Mouse (Mus musculus): ENCODE measurements around the gene Maml3. TPM values are rescaled to one million over a fixed set of nuclear protein-coding genes. Genes with fewer than 3 reads are reported as not detected.

Gene Maml3
- total RNA-seq, 2 experiments from 2014 or later, result 6.5 to 7.3 TPM

DNA sequence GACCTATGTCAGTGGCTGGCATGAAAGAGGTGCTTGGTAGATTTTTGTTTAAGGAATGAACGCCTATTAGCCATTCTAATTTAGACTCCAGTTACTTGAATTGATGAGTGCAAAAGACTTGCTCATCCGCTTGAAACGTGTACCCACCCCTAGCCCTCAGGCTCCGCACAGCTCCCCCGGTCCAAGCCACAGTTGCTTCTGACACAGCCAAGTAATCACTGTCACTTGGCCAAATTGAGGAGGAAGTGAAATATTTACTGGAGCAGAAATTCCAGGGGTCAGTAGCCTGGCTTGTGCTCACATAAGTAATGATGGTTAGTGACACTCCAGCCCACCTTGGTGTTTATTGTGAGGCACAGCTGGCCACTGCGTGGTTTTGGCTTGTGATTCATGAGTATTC, 308.0 kb downstream of the Maml3 start:
- DNase-seq (ENCODE audit: low spot score in 2 of 2), result no peak

DNA sequence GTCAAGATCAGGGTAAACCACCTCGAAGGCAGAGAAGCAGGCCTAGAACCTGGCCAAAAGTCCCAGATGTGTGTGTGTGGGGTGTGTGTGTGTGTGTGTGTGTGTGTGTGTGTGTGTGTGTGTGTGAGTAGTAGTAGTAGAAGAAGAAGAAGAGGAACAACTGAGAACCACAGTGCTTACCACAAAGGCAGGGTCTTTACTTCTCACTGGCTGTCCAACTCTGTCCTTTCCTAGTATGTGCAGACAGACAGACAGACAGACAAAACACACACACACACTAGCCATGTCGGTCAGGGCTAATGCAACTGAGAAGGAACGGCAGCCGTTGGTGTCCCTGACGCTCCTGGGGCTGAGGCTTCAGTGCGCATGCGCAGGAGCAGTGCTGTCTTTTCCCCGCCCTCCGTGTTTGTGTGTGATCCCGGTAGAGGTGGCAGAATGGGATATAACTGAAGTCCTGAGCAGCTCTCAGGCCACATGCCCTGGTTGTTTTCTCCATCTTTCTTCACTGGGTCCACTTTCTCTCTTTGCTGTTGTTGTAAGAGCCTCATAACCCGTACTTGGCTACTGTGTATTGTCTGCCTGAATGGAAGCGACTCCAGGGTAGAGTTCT, 308.6 kb downstream of the Maml3 start:
- no peak for DNase-seq (ENCODE audit: low spot score in 2 of 2)

DNA sequence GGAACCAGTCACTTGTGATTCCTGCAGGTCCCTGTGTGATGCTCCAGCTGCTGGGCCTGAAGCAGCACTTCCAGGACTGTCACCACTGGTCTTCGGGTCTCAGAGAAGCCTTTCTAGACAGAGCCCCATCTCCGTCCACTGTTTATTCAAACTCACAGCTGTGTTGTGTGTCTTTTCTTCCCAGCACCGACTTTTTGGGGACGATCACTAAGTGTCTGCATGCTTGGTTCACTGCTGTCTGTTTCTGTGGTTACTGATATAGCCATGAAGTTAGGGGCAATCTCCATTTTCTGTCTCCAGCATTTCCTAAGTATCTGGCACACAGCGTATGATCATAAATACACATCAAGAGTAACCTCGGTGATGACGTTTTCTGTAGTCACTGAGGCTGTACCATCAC, 313.3 kb downstream of the Maml3 start:
- DNase-seq (ENCODE audit: low spot score in 2 of 2), result no peak

DNA sequence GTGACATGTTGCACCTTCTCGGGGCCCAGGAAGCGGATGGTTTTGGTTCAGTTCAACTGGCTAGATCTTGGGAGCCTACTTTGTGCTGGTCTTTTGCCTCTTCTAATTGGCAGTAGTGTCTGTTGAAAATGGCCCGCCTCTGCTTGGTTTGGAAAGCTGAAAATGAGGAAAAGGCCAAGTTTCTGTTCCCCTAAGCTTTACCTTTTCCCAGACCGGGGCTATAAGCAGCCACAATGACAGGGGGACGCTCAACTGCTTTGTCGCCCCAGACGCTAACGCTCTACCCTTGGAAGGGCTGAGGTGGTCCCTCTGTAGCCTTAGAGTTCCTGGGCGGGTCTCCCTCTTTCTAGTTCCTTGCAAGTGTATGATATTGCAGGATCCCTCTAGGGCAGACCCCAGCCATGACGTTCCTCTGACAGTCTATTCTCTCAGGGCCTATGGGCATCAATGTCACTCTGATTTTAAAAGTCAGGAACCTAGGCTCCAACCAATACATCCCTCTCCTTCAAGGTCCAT, 315.4 kb downstream of the Maml3 start:
- no peak for DNase-seq (ENCODE audit: low spot score in 2 of 2)

DNA sequence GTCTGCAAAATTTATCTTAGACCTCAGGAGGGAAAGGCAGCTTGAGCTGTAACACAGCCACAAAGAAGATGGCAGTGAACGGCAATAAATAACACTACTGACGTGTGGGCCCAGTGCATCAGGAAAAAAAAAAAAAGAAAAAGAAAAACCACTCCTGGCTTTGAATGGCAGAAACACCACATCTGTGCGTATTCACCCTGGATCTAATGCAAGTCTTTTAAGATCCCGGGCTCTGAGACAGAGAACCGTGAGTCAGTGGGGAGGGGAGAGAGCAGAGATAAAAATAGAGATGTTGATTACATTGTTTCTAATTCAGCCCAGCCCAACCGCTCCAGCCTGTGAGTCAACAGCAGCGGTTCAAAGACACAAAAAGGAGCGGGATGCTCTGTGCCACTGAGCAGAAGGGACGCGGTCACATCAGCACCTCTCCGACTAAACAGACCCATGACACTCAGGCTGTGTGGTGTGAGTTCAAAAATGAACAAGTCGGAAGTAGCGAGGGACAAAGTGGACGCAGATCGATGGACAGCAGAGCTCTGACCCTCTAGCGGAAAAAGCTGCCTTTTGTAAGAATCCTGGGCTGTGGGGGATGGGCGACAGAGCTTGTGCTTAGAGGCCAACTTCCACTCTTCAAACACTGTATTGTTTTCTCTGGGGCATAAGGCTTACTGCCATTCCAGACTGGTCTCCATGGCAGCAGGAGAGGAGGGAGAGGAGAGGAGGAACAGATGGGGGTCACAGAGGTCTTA, 316.1 kb downstream of the Maml3 start:
- peak in 1 of 2 experiments; percentile 62 for DNase-seq (ENCODE audit: low spot score in 2 of 2)

DNA sequence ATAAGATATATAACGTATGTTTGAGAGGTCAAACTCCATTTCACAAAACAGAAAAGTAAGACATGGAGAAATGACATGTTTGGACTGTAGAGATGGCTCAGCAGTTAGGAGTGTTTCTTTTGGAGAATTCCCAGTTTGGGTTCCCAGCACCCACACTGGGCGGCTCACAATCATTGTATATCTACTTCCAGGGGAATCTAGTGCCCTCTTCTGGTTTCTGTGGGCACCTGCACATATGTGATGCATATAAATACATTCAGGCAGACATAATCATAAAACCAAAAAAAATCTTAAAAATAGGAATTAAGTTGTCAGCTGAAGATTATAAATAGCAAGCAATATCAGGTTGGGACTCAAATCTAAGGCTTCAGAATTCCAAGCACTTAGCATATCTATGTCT, 316.9 kb downstream of the Maml3 start:
- DNase-seq (ENCODE audit: low spot score in 2 of 2), result no peak

DNA sequence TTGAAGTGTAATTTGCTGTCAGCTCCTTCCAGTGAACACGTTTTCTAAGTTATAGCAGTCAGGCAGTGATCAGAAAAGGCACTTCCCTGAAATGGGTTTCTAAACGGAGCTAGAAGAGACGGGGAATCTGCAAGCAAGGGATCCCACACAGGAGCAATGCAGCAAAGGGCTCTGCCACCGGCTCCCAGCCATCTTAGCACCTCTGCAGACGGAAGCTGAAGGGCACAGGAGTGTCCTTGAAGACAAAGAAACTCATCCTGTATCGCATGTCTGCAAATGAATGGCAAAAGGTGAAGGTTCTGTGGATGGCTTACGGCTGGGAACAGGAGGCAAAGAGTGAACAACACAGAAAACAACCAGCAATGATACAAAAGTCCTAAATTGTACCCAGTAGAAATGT, 319.1 kb downstream of the Maml3 start:
- no peak for DNase-seq (ENCODE audit: low spot score in 2 of 2)

DNA sequence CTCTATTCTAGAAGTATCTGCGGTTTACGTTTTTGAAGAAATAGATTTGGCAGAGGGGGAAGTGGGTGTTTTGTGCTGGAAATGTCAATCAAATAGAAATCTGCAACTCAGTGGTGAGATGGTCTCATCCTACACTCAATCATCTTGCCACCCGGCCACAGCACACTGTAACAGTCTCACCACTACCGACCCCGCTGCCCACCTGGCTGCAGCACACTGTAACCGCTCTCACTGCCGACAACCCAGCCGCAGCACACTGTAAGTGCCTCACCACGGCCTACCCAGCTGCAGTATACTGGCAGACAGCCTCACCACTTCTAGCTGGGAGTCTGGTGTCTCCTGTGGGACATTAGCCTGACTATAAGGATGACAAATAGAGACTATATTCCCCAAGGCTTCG, 322.7 kb downstream of the Maml3 start:
- no peak for DNase-seq (ENCODE audit: low spot score in 2 of 2)

DNA sequence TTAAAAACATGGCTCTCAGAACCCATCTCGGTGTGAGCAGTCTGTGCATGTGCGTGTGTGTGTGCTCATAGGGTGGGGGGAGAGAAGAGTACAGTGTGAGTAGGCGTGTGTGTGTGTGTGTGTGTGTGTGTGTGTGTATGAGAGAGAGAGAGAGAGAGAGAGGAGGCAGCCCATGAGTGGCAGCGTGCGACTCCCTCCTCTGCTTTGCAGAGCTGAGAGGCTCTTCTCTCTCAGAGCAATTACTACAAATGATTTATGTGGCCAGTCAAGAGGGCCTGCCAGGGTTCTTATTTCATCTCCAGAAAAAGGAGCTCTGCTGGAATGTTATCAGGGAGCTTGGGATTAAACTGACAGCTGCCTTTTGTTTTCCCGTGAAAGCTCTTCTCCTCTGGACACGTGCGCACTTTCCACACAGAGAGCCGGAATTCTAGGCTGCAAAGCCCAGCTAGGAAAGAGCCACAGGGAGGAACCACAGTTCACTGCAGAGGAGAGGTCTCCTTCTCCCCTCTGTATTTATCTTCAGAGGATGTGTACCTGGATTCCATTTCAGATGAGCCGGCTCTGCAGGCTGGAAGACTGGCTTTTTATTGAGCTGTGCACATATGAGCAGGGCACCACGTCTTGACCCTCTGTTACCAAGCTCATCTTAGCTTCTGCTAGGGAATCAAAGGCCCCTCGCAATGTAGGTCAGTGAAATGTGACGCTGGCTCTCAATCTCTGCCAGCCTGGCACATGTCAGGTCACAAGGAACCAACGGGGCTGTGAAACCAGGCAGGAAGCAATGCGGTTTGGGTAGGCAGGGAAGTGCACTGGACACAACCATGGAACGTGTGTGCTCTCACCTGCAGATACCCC, 325.9 kb downstream of the Maml3 start:
- peak in 1 of 2 experiments; percentile 16 for DNase-seq (ENCODE audit: low spot score in 2 of 2)

DNA sequence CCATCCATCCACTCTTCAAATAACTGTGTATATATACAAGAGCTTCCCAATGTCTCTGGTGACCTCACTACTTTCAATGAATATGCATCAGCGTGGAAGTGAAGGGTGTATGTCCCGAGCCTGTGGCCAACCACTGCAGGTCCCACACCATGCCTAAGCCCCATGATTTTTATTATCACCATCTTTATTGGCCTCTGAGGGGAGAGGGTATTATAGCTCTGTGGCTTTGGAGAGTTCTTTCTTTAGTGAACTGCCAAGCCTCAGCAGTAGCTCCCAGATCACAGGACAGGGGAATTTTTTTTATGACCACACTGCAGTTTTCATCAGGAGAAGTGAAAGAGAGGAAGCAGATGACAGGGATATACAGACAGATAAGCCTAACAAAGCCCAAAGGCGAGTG, 326.7 kb downstream of the Maml3 start:
- no peak for DNase-seq (ENCODE audit: low spot score in 2 of 2)

DNA sequence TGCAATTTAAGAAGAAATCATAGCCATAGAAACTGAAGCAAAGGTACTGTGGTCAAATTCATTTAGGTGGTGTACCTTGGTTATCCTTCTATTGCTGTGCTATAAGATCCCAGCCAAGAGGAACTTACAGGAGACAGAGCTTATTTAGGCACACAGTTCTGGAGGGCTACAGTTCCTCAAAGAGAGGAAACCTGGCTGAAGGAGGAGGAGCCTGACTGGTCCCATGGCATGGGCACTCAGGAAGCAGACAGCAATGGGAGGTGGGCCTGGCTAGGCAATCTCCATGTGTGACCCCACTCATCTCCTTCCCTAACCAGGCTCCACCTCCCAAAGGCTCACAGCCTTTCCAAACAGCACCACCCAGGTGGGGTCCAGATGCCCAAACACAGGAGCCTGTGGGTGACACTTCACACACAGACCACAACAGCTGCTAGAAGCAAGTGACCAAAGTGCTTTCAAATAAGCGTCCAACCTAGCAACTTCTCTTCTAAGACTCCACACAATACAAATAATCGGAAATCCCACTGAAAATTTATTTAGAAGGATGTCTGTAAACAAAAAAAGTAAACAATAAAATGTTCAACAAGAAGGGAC, 328.8 kb downstream of the Maml3 start:
- DNase-seq (ENCODE audit: low spot score in 2 of 2), result no peak

DNA sequence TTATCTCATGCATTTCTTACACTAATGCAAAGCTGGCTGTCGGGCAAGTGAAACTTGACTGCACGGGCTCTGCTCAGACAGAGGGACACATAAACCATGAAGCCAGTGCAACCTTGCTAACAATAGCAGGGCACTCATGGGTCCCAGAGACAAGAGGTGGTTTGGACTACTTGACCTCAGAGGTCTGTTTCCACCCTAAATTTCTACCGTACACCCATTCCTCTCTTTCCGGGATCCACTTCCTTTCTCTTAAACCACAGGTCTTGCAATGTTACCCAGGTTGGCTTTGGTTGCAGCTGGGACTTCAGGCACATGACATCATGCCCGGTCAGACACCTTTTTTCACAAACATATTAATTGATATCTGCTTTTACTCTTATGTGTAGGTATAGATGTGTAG, 331.3 kb downstream of the Maml3 start:
- DNase-seq (ENCODE audit: low spot score in 2 of 2), result no peak

DNA sequence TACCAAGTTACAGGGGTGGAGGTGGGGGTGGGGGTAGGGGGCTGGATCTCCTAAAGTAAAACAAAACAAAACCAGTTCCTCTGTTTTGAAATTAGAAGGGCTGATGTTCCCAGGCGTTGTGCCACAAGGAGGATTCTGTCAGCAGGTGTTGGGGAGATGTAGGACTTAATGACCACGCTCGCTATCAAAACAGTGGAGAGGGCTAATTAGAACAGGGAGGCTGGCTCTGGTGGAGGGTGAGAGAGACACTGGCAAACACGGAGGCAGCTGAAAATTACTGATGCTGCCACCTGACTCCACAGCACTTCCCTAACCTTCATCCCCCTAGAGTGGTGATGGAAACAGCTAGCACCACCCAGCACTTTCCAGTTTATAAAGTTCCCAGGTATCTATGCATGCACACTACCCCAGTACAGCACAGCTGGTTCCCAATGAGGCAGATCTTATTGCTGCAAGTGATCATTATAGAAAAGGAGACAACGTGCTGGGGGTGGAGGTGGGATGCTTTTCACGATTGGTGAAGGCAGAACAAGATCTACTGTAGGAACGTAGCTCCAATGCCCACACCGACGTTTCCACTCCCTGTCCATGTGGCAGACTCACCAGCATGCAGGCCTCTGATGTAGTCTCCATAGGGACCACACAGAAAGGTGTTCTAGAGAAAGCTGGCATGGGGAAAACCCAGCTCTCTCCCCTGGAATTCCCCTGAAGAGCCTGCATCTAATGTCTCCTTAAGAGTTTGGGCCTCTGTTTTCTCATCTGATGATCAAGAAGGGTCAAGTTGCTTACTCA, 332.8 kb downstream of the Maml3 start:
- no peak for DNase-seq (ENCODE audit: low spot score in 2 of 2)

DNA sequence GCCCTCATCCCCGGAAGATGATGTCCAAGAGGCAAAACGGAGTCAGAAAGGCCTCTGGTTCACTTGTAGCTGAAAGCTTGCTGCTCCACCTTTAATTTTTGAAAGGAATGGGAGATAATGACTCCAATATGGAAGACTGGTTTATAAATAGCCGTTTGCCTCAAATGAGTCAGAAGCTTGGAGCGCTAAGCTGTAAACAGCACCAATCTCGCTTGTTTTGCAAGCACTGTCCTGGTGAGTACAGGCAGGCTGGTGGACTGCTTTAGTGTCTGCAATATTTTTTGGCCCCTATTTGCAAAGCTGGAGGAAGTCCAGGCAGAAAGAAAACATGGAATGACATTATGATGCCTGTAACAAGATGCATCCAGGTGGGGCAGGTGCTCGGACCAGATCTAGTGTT, 335.7 kb downstream of the Maml3 start:
- no peak for DNase-seq (ENCODE audit: low spot score in 2 of 2)

DNA sequence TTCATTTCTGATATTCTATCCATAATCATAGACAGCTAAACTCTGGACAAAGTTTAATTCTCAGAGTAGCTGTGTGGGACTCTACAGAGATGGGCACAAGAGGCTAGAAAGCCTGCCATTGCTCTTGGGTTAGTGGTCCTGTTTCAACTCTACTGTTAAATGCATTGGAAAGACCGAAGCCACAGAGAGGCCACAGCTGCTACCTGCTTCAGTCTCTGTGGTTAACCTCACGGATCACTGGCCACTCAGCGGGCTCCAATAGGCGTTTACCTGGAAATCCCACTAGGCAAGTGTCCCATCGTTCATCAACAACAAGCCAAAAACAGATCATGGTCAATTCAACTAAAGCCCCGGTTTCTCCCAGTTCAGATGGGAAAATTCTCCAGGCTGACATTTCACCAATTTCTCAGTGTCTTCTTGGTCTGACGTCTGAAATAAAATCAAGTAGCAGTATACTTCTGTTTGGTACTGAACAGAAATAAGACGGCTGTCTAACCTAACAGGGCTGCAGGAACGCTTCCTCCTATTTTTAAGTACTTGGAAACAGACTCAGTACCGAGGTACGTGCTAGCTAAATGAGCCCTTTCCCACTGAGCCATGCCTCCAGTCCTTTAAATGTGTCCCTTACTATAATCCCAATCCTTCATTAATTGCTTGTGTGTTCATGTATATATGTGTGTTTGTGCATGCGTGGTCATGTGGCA, 339.5 kb downstream of the Maml3 start:
- no peak for DNase-seq (ENCODE audit: low spot score in 2 of 2)

DNA sequence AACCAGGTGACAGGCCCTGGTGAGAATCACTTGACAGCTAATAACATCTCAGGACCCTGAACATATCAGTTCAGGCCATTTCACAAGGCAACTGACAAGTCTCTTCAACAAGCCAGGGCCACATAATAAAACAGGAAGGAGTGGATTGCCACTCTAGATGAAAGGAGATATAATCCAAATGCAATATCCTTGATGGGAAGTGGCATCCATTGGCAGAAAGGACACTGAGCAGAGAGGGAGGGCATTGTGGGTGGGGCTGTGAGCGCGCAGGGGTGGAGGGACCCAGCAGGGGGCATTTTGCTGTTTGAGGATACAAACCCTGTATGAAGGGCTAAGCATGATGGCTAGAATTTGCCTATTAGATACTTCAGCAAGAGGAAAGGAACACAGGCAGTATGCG, 340.7 kb downstream of the Maml3 start:
- DNase-seq (ENCODE audit: low spot score in 2 of 2), result no peak

DNA sequence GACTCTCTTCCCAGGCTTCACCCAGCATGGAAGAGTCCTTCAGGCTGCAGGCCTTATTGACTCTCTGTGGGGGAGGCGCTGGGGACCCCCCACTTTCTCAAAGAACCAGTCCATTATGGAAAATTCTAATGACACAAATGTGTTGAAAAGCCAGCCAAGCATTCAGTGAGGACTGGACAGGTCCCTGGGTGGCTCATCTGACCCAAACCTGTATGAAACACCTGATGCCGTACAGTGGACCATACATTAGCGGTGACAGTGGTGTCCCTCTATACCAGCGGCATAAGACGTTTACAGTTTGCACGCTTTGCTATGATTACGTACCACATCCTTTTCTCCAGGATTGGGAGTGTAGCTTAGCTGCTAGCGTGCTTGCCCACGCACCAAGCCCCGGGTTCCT, 342.0 kb downstream of the Maml3 start:
- no peak for DNase-seq (ENCODE audit: low spot score in 2 of 2)

DNA sequence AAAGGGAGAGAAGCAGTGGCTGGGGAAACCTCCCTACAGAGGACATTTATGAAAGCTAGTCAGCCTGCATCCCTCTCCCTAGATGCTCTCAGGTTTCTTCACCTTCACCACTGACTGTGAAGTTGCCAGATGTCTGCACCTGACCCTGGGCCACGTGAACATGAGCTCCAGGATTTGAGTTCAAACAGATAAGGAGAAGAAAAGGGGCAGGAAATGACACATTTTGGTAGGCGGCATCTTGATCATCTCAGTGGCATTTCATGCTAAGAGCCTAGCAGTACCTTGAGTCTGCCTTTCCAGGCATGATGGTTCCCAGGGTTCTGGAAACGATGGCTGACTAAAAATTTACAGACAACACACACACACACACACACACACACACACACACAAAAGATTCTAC, 345.3 kb downstream of the Maml3 start:
- DNase-seq (ENCODE audit: low spot score in 2 of 2), result no peak

DNA sequence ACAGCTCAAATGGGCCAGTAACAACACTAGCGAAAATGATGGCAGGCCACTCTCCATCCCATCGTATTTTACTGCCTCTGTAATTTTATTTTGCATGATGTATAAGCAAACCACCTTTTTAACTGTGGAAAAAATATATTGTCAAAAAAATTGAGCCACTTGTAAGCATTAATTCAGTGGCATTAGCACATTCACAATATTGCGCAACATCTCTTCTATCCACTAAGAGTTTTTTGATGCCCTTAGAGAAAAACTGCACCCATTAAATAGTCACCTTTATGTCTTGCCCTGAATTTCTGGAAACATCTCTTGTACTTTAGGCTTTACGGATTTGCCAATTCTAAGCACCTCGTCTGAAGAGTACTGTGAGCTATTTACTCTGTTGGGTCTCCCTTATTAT, 347.8 kb downstream of the Maml3 start:
- DNase-seq (ENCODE audit: low spot score in 2 of 2), result no peak

DNA sequence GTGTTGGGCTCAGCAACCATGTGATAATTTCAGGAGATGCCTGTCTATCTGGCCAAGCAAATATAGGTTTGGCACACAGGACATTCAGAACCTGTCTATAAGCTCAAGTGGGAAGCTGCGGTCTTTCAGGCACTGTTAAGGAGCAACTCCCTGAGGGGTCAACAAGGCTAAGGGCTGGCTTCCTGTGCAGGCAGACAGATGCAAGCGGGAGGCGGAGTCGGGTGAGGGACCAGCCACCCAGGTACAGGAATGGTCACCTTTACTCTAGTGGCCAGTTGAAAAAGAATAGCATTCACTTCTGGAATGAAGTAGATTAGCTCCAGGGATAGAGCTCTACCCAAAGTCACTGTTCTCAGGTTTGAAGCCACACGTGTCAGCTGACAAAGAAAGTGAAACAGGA, 348.6 kb downstream of the Maml3 start:
- DNase-seq (ENCODE audit: low spot score in 2 of 2), result no peak

Measured in gastrocnemius, postnatal 4 days (tissue).